Mouse (Mus musculus) layer of hippocampus, adult 8-10 months (tissue): ENCODE data around the gene Kcnc1. TPM values are rescaled to one million over a fixed set of nuclear protein-coding genes. Genes with fewer than 3 reads are reported as not detected.
A peak's percentile ranks its signal among the peaks of the same experiment; 100 is the strongest.

Experiments used
- DNase-seq, 2 experiments: peaks; one replicate each; pipeline ENCODE4 v3.0.0; 2022; ENCODE audit warnings: low spot score in 2 of 2
- total RNA-seq, 4 experiments: library from RNA; stranded (reverse); gene quantifications; 2 replicates each; pipeline ENCODE4 v1.2.4; 2022

The Kcnc1 gene
- total RNA-seq, 4 experiments from 2014 or later: 103 to 134 (median 116) TPM

DNA sequence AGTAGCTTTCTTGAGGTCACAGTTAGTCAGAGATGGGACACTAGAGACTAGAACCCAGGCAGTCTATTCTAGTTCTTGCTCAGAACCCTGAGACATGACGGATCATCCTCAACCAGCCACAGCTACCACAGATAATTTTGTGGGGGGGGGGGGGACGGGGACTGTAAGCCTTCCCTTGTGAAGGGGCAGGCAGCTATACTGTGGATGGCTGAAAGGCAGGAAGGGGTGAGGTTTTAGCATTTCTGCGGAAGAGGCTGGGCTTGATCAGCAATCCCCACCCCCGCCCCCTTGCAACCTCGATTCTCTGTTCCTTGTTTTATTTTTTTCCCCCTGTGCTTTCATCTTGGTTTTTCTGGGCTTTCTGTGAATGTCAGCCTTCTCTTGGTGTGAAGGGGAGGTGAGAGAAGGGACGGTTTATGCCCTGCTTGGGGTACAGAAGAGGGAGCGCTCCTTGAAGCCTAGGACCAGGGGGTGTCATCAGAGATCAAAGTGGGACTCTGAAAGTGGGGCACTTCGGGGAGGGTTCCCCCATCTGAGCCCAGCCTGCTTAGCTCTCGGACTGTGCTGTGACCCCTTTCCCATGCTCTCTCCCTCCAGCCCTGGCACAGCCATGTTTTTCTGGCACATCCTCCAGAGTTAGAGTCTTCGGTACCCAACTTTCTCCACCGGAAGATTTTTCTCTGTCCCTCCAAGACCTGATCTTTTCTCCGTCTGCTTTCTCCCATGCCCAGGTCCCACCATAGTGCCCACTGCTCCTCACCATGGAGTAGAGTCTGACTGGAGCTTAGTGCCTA, 2.4 kb upstream of the Kcnc1 start:
- DNase-seq: no peak

GRCm38 (mm10) chr7:46394933-46395332, 1.4 kb upstream of the Kcnc1 start:
- DNase-seq: no peak

DNA sequence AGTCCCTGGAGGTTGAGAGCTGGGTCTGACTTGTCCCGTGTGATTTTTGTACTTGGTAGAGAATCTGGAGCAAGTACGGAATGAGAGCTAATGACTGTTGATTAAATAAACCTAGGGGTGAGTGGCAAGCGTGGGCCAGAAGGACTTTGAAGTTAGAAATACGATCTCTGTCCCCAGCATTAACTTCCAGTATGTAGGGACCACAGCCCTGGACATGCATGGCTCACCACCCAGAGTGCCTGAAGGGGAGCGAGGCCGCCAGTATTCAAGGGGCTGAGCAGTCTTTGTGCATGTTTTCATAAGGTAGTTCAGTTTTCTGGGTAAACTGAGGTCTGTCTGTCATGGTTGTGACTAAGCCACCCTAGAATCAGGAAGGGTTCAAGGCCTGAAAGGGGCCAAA, 726 bp upstream of the Kcnc1 start:
- no peak for DNase-seq

DNA sequence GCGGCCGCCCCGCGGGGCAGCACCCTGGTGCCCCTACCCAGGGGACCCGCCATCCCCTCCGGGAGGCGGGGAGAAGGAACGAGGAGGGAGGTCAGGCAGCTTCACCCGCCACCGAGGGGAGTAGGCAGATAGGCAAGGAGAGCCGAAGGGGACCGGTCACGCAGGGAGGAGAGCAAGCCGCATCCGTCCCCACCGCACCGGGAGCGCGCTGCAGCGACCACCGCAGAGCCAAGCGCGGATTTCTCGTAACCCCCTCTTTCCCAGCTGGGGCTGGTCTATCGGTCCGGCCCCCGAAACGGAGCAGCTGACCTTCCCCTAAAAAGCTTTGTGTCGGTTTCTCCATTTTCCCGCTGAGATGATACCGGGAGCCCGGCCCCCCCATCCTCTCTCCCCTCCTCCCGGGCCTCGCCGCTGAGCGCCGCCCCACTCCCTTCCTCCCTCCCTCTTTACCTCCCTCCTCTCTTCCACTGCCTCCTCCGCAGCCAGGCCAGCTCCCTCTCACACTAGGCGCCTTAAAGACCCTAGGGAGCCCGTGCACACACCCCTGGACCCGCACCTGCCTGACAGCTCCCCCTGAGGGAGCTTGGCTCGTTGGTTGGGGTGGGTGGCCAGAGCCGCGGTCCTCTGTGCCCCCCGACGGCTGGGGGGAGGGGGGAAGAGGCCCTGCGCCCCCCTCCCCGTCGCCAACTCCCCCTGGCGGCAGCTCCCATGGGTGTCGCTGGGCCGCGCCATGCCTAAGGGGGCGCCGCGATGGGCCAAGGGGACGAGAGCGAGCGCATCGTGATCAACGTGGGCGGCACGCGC, 833 bp downstream of the Kcnc1 start:
- peak in 1 of 2 experiments; percentile 49 for DNase-seq

DNA sequence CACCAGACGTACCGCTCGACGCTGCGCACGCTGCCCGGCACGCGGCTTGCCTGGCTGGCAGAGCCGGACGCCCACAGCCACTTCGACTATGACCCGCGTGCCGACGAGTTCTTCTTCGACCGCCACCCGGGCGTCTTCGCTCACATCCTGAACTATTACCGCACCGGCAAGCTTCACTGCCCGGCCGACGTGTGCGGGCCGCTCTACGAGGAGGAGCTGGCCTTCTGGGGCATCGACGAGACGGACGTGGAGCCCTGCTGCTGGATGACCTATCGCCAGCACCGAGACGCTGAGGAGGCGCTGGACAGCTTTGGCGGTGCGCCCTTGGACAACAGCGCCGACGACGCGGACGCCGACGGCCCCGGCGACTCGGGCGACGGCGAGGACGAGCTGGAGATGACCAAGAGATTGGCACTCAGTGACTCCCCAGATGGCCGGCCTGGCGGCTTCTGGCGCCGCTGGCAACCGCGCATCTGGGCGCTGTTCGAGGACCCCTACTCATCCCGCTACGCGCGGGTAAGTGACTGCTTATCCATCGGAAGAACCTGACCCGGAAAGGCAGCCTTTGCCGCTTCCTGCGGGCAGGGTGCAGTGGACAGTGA, 1.5 kb downstream of the Kcnc1 start:
- DNase-seq: peak; percentile 47 to 60

DNA sequence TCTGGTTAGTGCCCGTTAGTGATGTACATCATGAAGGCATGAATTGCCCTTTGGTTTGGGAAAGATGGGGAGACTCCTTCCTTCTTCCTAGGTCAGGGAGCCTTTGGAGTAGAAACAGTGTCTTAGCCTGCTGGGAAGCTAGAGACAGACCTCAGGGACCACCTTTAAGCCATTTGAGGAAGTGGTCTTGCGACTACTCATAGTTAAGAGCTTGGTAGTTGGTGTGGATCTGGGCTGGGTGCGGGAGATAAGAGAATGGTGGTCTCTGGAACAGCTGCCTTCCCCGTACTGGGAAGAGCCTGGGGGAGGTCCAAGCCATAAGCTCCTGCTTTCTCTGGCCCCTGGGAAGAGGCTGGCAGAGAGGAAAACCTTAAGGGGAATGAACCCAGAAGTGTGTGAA, 2.3 kb downstream of the Kcnc1 start:
- no peak for DNase-seq

DNA sequence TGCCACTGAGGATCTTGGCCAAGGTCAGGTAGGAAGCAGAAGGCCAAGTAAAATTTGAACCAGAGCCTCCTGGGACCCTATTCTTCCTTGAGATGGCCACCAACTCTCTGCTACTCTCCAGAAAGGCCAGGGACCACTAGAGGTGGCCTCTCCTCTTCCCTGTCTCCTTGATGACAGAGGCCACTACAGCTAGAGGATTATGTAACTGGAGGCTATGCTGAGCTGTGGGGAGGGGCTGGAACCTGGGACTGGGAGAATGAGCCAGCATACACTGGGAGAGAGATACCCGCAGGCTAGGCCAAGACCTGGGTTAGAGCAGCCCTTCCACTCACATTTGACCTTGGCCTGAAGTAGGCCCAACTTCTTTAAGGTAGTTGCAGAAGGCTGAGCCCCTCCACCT, 3.4 kb downstream of the Kcnc1 start:
- DNase-seq: no peak

GRCm38 (mm10) chr7:46400346-46400745, 4.0 kb downstream of the Kcnc1 start:
- DNase-seq: no peak

DNA sequence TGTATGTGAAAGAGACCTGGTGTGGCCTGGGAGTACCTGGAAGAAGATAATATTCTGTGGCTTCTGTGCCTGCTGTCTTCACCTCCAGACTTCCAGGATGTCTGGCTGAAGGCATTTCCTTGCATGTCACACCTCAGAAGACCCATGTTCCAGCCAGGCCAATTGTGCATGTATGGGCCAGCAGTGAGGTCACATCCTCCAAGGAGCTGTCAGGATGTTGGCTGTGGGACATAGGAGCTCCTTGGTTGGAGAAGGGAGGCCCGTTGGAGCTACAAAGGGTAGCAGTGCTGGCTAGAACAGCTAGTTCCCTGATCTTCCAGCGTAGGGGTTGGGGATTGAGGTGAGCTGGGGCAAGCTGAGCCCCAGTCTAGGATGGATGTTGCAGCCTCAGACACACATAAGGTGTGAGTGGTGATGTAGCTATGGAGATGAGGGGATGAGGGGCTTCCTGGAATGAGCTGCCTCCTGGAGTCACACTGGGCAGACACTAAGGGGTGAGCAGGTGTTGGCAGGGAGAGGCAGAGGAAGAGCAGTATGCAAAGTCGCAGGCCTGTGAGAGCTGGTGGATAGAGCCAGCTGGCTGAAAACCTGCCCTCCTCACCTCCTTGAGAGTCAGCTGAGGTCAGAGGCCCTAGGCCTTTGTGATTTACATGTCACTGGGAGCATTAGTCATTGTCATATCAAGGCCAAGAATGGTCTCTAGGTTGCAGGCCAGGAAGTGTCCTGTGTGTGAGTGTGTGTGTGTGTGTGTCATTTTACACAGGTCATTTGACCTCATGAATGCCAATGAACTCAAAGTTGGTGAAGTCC, 5.3 kb downstream of the Kcnc1 start:
- DNase-seq: no peak

GRCm38 (mm10) chr7:46403616-46404485, 7.6 kb downstream of the Kcnc1 start:
- DNase-seq: no peak

GRCm38 (mm10) chr7:46404756-46405155, 8.5 kb downstream of the Kcnc1 start:
- DNase-seq: no peak

DNA sequence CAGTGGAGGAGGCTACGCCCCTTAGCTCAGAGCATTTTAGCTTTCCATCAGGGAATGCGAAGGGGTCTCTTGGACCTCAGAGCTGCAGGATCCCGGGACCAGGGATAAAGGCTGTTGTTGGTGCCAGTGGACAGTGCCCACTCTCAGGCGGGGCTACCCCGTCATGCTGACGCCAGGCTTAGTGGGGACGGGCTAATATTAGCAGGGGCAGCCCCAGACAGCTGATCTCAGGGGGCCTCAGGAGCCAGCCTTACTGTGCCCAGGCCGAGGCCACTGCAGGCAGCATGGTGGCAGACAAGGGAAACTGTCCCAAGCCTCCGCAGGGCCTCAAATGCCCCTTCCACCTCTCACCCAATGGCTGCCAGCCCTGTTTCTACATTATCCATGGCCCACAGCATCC, 12.3 kb downstream of the Kcnc1 start:
- DNase-seq: no peak

GRCm38 (mm10) chr7:46409204-46409789, 13.0 kb downstream of the Kcnc1 start:
- DNase-seq: no peak

- DNase-seq: no peak
Observed at GRCm38 (mm10) chr7:46410727-46411126, 14.4 kb downstream of the Kcnc1 start.

DNA sequence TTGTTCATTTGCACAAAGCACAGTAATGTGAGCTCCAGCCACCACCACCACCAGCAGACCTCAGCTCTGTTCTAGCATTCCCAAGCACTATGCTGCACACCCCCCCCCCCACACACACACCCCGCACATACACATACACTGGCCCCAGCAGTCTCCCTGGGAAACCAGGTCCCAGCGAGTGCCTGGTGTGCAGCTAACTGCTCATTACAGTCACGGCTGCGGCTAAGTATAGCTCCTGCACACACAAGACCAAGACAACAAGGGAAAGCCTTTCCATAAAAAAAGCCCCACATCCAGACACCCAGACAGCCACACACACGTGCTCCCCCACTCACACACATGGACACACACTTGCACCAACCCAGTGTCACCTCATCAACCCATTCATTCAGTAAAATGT, 16.5 kb downstream of the Kcnc1 start:
- no peak for DNase-seq

DNA sequence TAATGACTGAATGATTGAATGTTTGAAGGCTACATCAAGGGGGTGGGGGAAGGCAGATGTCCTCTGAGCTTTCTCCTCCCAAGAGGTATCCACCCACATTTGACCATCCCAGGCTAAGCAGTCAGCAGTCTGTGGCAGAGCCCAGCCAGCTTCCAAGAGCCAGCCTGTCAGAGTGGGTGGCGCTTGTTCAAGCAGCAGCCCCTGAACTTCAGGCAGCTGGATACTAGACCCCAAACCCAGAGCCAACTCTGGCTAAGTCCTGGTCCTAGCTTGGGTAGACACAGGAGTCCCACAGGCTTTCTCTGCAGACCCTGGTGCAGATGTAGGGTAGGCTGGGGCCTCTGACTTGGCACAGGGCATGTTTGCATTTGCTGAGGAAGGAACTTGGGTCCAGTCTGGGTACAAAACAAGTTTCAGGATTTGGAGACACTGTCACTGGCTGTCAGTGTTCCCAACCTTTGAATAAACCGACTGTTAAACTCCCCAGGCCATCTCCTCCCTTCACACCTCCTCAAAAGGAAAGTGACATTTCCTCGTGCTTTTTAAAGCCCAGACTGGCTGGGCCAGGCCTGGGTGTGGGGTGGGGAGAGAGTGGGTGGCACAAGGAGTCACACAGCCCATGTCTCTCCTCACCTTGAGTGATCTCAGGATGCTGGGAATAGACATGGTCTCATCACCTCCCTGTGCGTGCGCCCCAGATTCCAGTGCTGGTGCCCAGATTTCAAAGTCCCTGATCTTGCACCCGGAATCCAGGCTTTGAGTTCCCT, 17.8 kb downstream of the Kcnc1 start:
- no peak for DNase-seq

DNA sequence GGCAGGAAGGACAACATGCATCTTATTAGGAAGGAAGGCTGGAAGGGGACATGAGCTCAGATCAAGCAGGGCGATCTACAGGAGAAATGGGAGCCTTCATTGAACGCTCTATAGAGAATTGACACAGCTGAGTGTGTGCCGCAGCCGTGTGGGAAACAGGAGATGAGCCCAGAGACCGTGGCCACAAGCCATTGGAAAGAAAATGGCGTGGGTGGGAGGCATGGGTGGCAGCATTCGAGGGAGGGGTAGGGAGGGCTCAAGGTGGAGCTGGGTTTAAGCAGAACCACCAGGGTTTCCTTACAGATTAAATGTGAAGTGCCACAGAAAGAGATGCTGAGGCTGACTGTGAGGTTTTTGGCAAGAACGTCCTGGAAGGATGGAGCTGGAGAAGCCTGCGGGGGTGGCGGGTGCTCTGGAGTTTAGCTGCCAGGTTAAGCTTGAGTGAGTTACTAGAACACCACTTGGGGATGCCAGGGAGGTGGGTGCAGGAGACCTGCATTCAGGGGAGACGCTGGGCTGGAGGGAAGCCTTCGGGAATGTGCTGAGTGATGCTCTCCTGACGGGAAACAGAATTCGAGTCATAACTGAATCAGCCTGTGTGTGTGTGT, 19.6 kb downstream of the Kcnc1 start:
- no peak for DNase-seq

DNA sequence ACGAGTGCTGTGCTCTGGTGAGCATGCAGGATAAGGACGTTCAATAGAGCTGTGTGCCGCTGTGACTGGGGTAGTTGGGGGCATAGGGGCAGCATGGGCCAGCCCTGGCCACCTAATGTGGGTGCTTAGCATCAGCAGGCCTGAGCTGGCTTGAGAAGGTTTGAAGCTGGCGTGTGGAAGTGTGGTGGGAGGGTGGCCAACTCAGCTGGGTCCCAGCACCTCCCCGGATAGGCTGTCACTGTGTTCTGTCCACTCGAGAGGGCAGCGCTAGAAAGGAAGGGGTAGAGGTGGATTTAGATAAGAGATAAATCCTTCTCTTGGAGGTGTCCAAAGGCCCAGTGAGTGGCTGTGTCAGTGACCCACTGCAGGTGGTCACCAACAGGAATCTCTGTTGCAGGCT, 21.2 kb downstream of the Kcnc1 start:
- DNase-seq: no peak

DNA sequence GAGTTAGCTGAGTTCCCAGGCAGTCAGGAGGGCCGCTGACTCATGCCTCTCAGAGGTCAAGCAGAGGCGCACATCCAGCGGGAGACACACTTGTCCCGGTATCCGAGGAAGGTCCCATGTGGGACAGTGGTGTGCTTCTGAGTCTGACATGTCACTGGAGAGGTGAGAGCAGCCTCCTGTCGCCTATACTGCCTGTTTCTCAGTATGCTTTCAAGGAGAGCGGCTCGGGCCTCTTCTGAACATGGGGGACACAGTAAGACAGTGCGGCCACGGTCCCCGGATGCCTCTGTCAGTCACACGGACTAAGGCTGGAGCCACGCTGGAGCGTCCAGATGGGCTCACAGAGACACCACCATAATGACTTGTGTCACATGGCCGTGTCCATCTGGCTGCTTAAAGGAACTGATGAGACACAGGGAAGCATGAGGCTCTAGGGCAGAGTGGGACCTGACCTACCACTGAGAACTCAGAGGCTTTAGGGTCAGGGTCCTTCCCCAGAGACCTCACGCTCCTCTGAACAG, 21.9 kb downstream of the Kcnc1 start:
- DNase-seq: no peak
